Mouse (Mus musculus) hindbrain, embryonic 11.5 days (tissue): ENCODE results near the gene Tmem18. TPM values are rescaled to one million over a fixed set of nuclear protein-coding genes. Genes with fewer than 3 reads are reported as not detected.

Experiments
- ATAC-seq: fragments of 200-750 bp; cut with Nextera tagmentation; 2 replicates; pipeline ENCODE4 v1.8.0; 2017; ENCODE audit warnings: mild to moderate bottlenecking, moderate TSS enrichment, moderate library complexity; ENCODE audit not compliant: low FRiP score
- DNase-seq: peaks from one replicate; pipeline ENCODE4 v3.0.0-alpha.2; 2015; ENCODE audit warnings: low spot score
- H3K27ac ChIP-seq: fragments of 300-500 bp; sonication (generic); 2 replicates; pipeline ENCODE4 v1.5.1; 2014; ENCODE audit warnings: mild to moderate bottlenecking, low read depth, low read length
- H3K27me3 ChIP-seq: fragments of 300-500 bp; sonication (generic); 2 replicates; pipeline ENCODE4 v1.6.1; 2014; ENCODE audit warnings: mild to moderate bottlenecking, low read length, moderate library complexity, mixed read lengths; ENCODE audit not compliant: control insufficient read depth, insufficient read depth
- H3K36me3 ChIP-seq: fragments of 300-500 bp; sonication (generic); 2 replicates; pipeline ENCODE4 v1.6.1; 2014; ENCODE audit warnings: mild to moderate bottlenecking, low read length, moderate library complexity, mixed read lengths; ENCODE audit not compliant: control insufficient read depth, insufficient read depth
- H3K4me1 ChIP-seq: fragments of 300-500 bp; sonication (generic); replicated peaks from 2 replicates; pipeline ENCODE4 v1.6.1; 2014; ENCODE audit warnings: low read length, mixed read lengths; ENCODE audit not compliant: control insufficient read depth, insufficient read depth
- H3K4me2 ChIP-seq: fragments of 300-500 bp; sonication (generic); replicated peaks from 2 replicates; pipeline ENCODE4 v1.6.1; 2014; ENCODE audit warnings: mild to moderate bottlenecking, low read depth, low read length
- H3K4me3 ChIP-seq: fragments of 300-500 bp; sonication (generic); 2 replicates; pipeline ENCODE4 v1.5.1; 2014; ENCODE audit warnings: low read depth, low read length
- H3K9ac ChIP-seq: fragments of 300-500 bp; sonication (generic); 2 replicates; pipeline ENCODE4 v1.6.1; 2014; ENCODE audit warnings: low read depth, low read length
- H3K9me3 ChIP-seq: fragments of 300-500 bp; sonication (generic); 2 replicates; pipeline ENCODE4 v1.6.1; 2016; ENCODE audit warnings: low read length; ENCODE audit not compliant: control insufficient read depth
- WGBS: fragments of 180-500 bp; shearing (Covaris S2); extraction: QIAGEN DNeasy Blood & Tissue Kit; methylation state at CpG from one replicate; pipeline ENCODE4 v1.1.7; 2014; 5-methylcytosine and 5-hydroxymethylcytosine counted together
- polyA plus RNA-seq: library from polyadenylated mRNA; unstranded; fragments of >200 nt; fragmentation: Nextera tagmentation; extraction: Ambion mirVana; gene quantifications from 2 replicates; pipeline ENCODE4 v1.2.1, GENCODE M21; 2014

The Tmem18 gene
- polyA plus RNA-seq, 1 experiment from 2014 or later: 24.7 TPM

- no peak overlapping the region for H3K4me2 ChIP-seq
- H3K9ac ChIP-seq: no peak overlapping the region
- WGBS: 89% methylated on average over 5 of the region's 5 CpGs
- ATAC-seq (no peak), DNase-seq (no peak)
- no peaks in the 10 kb centered on the region for H3K27me3 ChIP-seq
- no peaks in the 10 kb centered on the region for H3K36me3 ChIP-seq
- no peaks in the 10 kb centered on the region for H3K9me3 ChIP-seq
- H3K4me3 ChIP-seq: no peak overlapping the region
- H3K4me1 ChIP-seq: no peaks in the 10 kb centered on the region
- H3K27ac ChIP-seq: no peak overlapping the region
Observed at GRCm38 (mm10) chr12:30591832-30592231, 7.6 kb downstream of the Tmem18 start.

- no peak; the same call in 1 of the 2 replicates for ATAC-seq
- Histone ChIP-seq H3K4me1 (no peaks in the 10 kb centered on the region), H3K27ac (no peak overlapping the region), H3K9ac (no peak overlapping the region), H3K27me3 (no peaks in the 10 kb centered on the region), H3K4me2 (no peak overlapping the region), H3K4me3 (no peak overlapping the region), H3K36me3 (no peaks in the 10 kb centered on the region), H3K9me3 (no peaks in the 10 kb centered on the region)
- peak; percentile 76 for DNase-seq
- WGBS: 38% methylated on average over 8 of the region's 8 CpGs
Observed at GRCm38 (mm10) chr12:30596818-30597407, 12.7 kb downstream of the Tmem18 start.

- Histone ChIP-seq H3K36me3 (no peaks in the 10 kb centered on the region), H3K9me3 (no peaks in the 10 kb centered on the region), H3K9ac (no peak overlapping the region), H3K4me3 (no peak overlapping the region), H3K27me3 (no peaks in the 10 kb centered on the region), H3K4me1 (no peaks in the 10 kb centered on the region), H3K4me2 (no peak overlapping the region), H3K27ac (no peak overlapping the region)
- WGBS: 76% methylated on average over 3 of the region's 3 CpGs
- ATAC-seq (no peak), DNase-seq (no peak)
Observed at GRCm38 (mm10) chr12:30598955-30599354, 14.7 kb downstream of the Tmem18 start.

- H3K4me3 ChIP-seq: no peak overlapping the region
- H3K27me3 ChIP-seq: no peaks in the 10 kb centered on the region
- 82% methylated on average over 2 of the region's 2 CpGs for WGBS
- no peak overlapping the region for H3K9ac ChIP-seq
- no peak overlapping the region for H3K27ac ChIP-seq
- ATAC-seq: no peak
- H3K4me1 ChIP-seq: no peaks in the 10 kb centered on the region
- no peaks in the 10 kb centered on the region for H3K36me3 ChIP-seq
- H3K9me3 ChIP-seq: no peaks in the 10 kb centered on the region
- no peak for DNase-seq
- H3K4me2 ChIP-seq: no peak overlapping the region
Observed at GRCm38 (mm10) chr12:30599474-30599873, 15.2 kb downstream of the Tmem18 start.

GRCm38 (mm10) chr12:30599997-30600396 lies 15.8 kb downstream of the Tmem18 start:
- Histone ChIP-seq H3K27me3 (no peaks in the 10 kb centered on the region), H3K4me3 (no peak overlapping the region), H3K9me3 (no peaks in the 10 kb centered on the region), H3K4me1 (no peaks in the 10 kb centered on the region), H3K9ac (no peak overlapping the region), H3K4me2 (no peak overlapping the region), H3K27ac (no peak overlapping the region), H3K36me3 (no peaks in the 10 kb centered on the region)
- ATAC-seq (no peak), DNase-seq (no peak)
- WGBS: 80% methylated on average over 2 of the region's 2 CpGs

GRCm38 (mm10) chr12:30604012-30604411 lies 19.8 kb downstream of the Tmem18 start:
- ATAC-seq (no peak), DNase-seq (no peak)
- 62% methylated on average over 9 of the region's 9 CpGs for WGBS
- no peak overlapping the region for H3K4me3 ChIP-seq
- H3K4me2 ChIP-seq: no peak overlapping the region
- no peaks in the 10 kb centered on the region for H3K36me3 ChIP-seq
- no peaks in the 10 kb centered on the region for H3K9me3 ChIP-seq
- H3K27ac ChIP-seq: no peak overlapping the region
- H3K27me3 ChIP-seq: no peaks in the 10 kb centered on the region
- no peaks in the 10 kb centered on the region for H3K4me1 ChIP-seq
- no peak overlapping the region for H3K9ac ChIP-seq

GRCm38 (mm10) chr12:30604876-30605275 lies 20.6 kb downstream of the Tmem18 start:
- Histone ChIP-seq H3K4me2 (no peak overlapping the region), H3K4me1 (no peaks in the 10 kb centered on the region), H3K27me3 (no peaks in the 10 kb centered on the region), H3K36me3 (no peaks in the 10 kb centered on the region), H3K9ac (no peak overlapping the region), H3K27ac (no peak overlapping the region), H3K9me3 (no peaks in the 10 kb centered on the region), H3K4me3 (no peak overlapping the region)
- ATAC-seq (no peak), DNase-seq (no peak)
- 78% methylated on average over 6 of the region's 6 CpGs for WGBS

GRCm38 (mm10) chr12:30605941-30606340 lies 21.7 kb downstream of the Tmem18 start:
- 95% methylated on average over 6 of the region's 6 CpGs for WGBS
- no peak for ATAC-seq

GRCm38 (mm10) chr12:30606743-30607142 lies 22.5 kb downstream of the Tmem18 start:
- 89% methylated on average over 8 of the region's 8 CpGs for WGBS
- no peak for ATAC-seq

More at GRCm38 (mm10) chr12:30605941-30606340, 21.7 kb downstream of the Tmem18 start:
- Histone ChIP-seq H3K36me3 (no peaks in the 10 kb centered on the region), H3K9ac (no peak overlapping the region), H3K4me3 (no peak overlapping the region), H3K4me1 (no peaks in the 10 kb centered on the region), H3K27me3 (no peaks in the 10 kb centered on the region), H3K4me2 (no peak overlapping the region), H3K27ac (no peak overlapping the region), H3K9me3 (no peaks in the 10 kb centered on the region)
- DNase-seq: no peak

More at GRCm38 (mm10) chr12:30606743-30607142, 22.5 kb downstream of the Tmem18 start:
- Histone ChIP-seq H3K27ac (no peak overlapping the region), H3K9me3 (no peaks in the 10 kb centered on the region), H3K36me3 (no peaks in the 10 kb centered on the region), H3K4me3 (no peak overlapping the region), H3K4me2 (no peak overlapping the region), H3K9ac (no peak overlapping the region), H3K4me1 (no peaks in the 10 kb centered on the region), H3K27me3 (no peaks in the 10 kb centered on the region)
- no peak for DNase-seq
